Mouse (Mus musculus) CD4-positive helper T cell, adult 2 months (primary cell): Measurements from ENCODE around the gene Atf7ip.

Experiments used
- DNase-seq: peaks from one replicate; pipeline ENCODE4 v3.0.0-alpha.2; 2012; ENCODE audit warnings: low read depth, missing footprints, low spot score

Atf7ip gene

GRCm38 (mm10) chr6:136486166-136486565 lies 19.8 kb upstream of the Atf7ip start:
- no peak for DNase-seq

GRCm38 (mm10) chr6:136486801-136487553 lies 19.0 kb upstream of the Atf7ip start:
- DNase-seq = no peak

GRCm38 (mm10) chr6:136487554-136487950 lies 18.4 kb upstream of the Atf7ip start:
- no peak for DNase-seq

GRCm38 (mm10) chr6:136489899-136490298 lies 16.1 kb upstream of the Atf7ip start:
- no peak for DNase-seq

GRCm38 (mm10) chr6:136490516-136491475 lies 15.2 kb upstream of the Atf7ip start:
- DNase-seq = peak; percentile 82

GRCm38 (mm10) chr6:136491631-136492030 lies 14.3 kb upstream of the Atf7ip start:
- DNase-seq = peak; percentile 70

GRCm38 (mm10) chr6:136492251-136492650 lies 13.7 kb upstream of the Atf7ip start:
- DNase-seq = peak; percentile 52

- peak; percentile 75 for DNase-seq
These were observed 12.5 kb upstream of the Atf7ip start for GRCm38 (mm10) chr6:136493486-136493885.

GRCm38 (mm10) chr6:136493910-136494751 lies 11.8 kb upstream of the Atf7ip start:
- DNase-seq = no peak

- DNase-seq = no peak
These were observed 10.9 kb upstream of the Atf7ip start for GRCm38 (mm10) chr6:136495023-136495422.

- peak; percentile 86 for DNase-seq
These were observed 8.2 kb upstream of the Atf7ip start for GRCm38 (mm10) chr6:136497744-136498143.

- peak; percentile 45 for DNase-seq
These were observed 6.5 kb upstream of the Atf7ip start for GRCm38 (mm10) chr6:136499292-136499977.

- no peak for DNase-seq
These were observed 2.7 kb downstream of the Atf7ip start for GRCm38 (mm10) chr6:136508652-136509051.

GRCm38 (mm10) chr6:136510945-136511344 lies 5.0 kb downstream of the Atf7ip start:
- DNase-seq = no peak

- no peak for DNase-seq
These were observed 6.4 kb downstream of the Atf7ip start for GRCm38 (mm10) chr6:136512351-136512750.

GRCm38 (mm10) chr6:136516626-136517025 lies 10.7 kb downstream of the Atf7ip start:
- DNase-seq = peak; percentile 21

GRCm38 (mm10) chr6:136517221-136517620 lies 11.3 kb downstream of the Atf7ip start:
- DNase-seq = peak; percentile 65

- DNase-seq = peak; percentile 98
These were observed 12.7 kb downstream of the Atf7ip start for GRCm38 (mm10) chr6:136518537-136519246.

- DNase-seq = no peak
These were observed 13.3 kb downstream of the Atf7ip start for GRCm38 (mm10) chr6:136519254-136519653.

GRCm38 (mm10) chr6:136520361-136520760 lies 14.4 kb downstream of the Atf7ip start:
- peak; percentile 32 for DNase-seq
